Mouse (Mus musculus) hindbrain, embryonic 11.5 days (tissue): Measurements from ENCODE around the gene Syn2. TPM values are rescaled to one million over a fixed set of nuclear protein-coding genes. Genes with fewer than 3 reads are reported as not detected.

Source experiments
- ATAC-seq: fragments of 200-750 bp; cut with Nextera tagmentation; 2 replicates; pipeline ENCODE4 v1.8.0; 2017; ENCODE audit warnings: mild to moderate bottlenecking, moderate TSS enrichment, moderate library complexity; ENCODE audit not compliant: low FRiP score
- DNase-seq: peaks from one replicate; pipeline ENCODE4 v3.0.0-alpha.2; 2015; ENCODE audit warnings: low spot score
- H3K27ac ChIP-seq: fragments of 300-500 bp; sonication (generic); 2 replicates; pipeline ENCODE4 v1.5.1; 2014; ENCODE audit warnings: mild to moderate bottlenecking, low read depth, low read length
- H3K27me3 ChIP-seq: fragments of 300-500 bp; sonication (generic); 2 replicates; pipeline ENCODE4 v1.6.1; 2014; ENCODE audit warnings: mild to moderate bottlenecking, low read length, moderate library complexity, mixed read lengths; ENCODE audit not compliant: control insufficient read depth, insufficient read depth
- H3K36me3 ChIP-seq: fragments of 300-500 bp; sonication (generic); 2 replicates; pipeline ENCODE4 v1.6.1; 2014; ENCODE audit warnings: mild to moderate bottlenecking, low read length, moderate library complexity, mixed read lengths; ENCODE audit not compliant: control insufficient read depth, insufficient read depth
- H3K4me1 ChIP-seq: fragments of 300-500 bp; sonication (generic); replicated peaks from 2 replicates; pipeline ENCODE4 v1.6.1; 2014; ENCODE audit warnings: low read length, mixed read lengths; ENCODE audit not compliant: control insufficient read depth, insufficient read depth
- H3K4me2 ChIP-seq: fragments of 300-500 bp; sonication (generic); replicated peaks from 2 replicates; pipeline ENCODE4 v1.6.1; 2014; ENCODE audit warnings: mild to moderate bottlenecking, low read depth, low read length
- H3K4me3 ChIP-seq: fragments of 300-500 bp; sonication (generic); 2 replicates; pipeline ENCODE4 v1.5.1; 2014; ENCODE audit warnings: low read depth, low read length
- H3K9ac ChIP-seq: fragments of 300-500 bp; sonication (generic); 2 replicates; pipeline ENCODE4 v1.6.1; 2014; ENCODE audit warnings: low read depth, low read length
- H3K9me3 ChIP-seq: fragments of 300-500 bp; sonication (generic); 2 replicates; pipeline ENCODE4 v1.6.1; 2016; ENCODE audit warnings: low read length; ENCODE audit not compliant: control insufficient read depth
- WGBS: fragments of 180-500 bp; shearing (Covaris S2); extraction: QIAGEN DNeasy Blood & Tissue Kit; methylation state at CpG from one replicate; pipeline ENCODE4 v1.1.7; 2014; 5-methylcytosine and 5-hydroxymethylcytosine counted together
- polyA plus RNA-seq: library from polyadenylated mRNA; unstranded; fragments of >200 nt; fragmentation: Nextera tagmentation; extraction: Ambion mirVana; gene quantifications from 2 replicates; pipeline ENCODE4 v1.2.1, GENCODE M21; 2014

Gene Syn2
- polyA plus RNA-seq, 1 experiment from 2014 or later = 6.0 TPM

DNA sequence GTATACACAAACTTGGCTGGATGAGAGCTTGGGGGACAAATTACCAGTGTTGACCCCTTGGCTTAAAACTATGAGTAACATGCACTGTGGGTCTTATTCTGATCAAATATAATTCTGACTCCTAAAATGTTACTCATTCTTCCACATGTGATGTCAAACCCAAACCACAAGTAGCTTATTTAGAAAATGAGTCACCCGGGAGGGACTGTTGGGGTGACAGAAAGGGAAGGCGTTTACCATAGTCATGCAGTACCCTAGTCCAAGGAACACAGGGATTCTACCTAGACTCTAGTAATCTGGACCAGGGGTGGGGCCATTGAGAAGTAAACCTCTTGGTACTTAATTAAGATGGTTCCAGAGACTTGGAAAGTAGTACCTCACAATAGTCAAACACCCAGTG is 149.5 kb downstream of the Syn2 start:
- H3K27ac ChIP-seq = no peak overlapping the region
- no peaks in the 10 kb centered on the region for H3K4me1 ChIP-seq
- DNase-seq = no peak
- H3K4me3 ChIP-seq = no peak overlapping the region
- no peak for ATAC-seq
- no peaks in the 10 kb centered on the region for H3K27me3 ChIP-seq
- no peaks in the 10 kb centered on the region for H3K9me3 ChIP-seq
- H3K9ac ChIP-seq = no peak overlapping the region
- H3K4me2 ChIP-seq = no peak overlapping the region
- no peaks in the 10 kb centered on the region for H3K36me3 ChIP-seq
- 92% methylated on average over 2 of the region's 2 CpGs for WGBS

DNA sequence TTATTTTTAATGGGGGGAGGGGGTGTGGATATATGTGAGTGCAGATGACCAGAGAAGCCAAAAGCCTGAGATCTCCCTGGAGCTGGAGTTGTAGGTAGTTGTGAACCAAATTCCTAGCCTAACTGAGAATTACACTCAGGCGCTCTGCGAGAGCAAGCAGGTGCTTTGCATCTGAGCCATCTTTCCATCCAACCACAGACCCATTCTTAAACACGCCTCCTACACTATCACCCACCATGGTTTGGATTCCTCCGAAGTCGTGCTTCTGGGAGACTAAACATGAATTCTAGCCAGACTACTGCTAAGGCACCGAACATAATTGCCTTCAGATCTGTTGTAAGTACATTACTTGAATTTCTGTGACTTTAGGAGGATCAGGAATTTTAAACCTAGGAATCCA is 151.7 kb downstream of the Syn2 start:
- H3K4me3 ChIP-seq = no peak overlapping the region
- ATAC-seq = no peak
- H3K4me1 ChIP-seq = no peaks in the 10 kb centered on the region
- no peaks in the 10 kb centered on the region for H3K9me3 ChIP-seq
- H3K9ac ChIP-seq = no peak overlapping the region
- no peaks in the 10 kb centered on the region for H3K36me3 ChIP-seq
- no peak overlapping the region for H3K27ac ChIP-seq
- H3K4me2 ChIP-seq = no peak overlapping the region
- 91% methylated on average over 6 of the region's 6 CpGs for WGBS
- no peak for DNase-seq
- H3K27me3 ChIP-seq = no peaks in the 10 kb centered on the region

DNA sequence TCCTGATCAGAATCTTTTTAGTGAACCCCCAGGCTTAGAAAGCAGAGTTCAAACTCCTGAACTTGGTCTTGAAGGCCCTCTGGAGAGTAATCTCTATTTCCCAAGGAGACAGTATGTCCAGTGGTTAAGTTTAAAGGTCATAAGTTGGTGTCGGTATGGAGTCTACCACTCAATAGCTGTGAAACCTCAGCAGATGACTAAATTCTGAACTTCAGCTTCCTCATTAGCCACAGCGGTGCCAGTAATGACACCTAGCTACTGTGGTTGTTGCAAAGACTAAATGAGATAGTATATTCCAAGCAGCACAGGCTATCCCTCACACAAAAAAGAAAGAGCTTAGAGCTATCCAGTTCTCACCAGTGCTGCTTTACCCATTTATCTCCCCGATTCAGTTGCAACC is 153.5 kb downstream of the Syn2 start:
- Histone ChIP-seq H3K9ac (no peak overlapping the region), H3K27ac (no peak overlapping the region)
- WGBS = 82% methylated on average over 3 of the region's 3 CpGs

DNA sequence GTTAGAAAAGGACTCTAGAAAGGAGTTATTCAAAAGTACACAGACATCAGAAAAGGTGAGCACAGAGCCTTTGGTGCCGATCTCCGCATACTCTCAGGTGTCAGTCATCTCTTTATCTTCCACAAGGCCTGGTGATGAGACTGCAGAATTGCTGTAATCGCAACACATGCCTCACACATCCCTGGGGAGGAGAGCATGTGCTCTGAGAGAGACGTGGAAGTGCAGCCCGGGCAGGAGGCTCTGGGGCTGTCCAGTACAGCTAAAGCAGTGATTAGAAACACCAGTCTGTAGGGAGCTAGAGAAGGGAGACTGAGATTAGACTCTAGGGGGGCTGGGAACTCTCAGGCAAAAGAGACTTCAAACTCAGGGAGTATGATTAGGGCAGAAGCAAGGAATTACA is 155.9 kb downstream of the Syn2 start:
- H3K27me3 ChIP-seq = no peaks in the 10 kb centered on the region
- 70% methylated on average over 5 of the region's 5 CpGs for WGBS
- no peak overlapping the region for H3K27ac ChIP-seq
- no peaks in the 10 kb centered on the region for H3K9me3 ChIP-seq
- H3K4me2 ChIP-seq = no peak overlapping the region
- H3K4me1 ChIP-seq = no peaks in the 10 kb centered on the region
- DNase-seq (no peak), ATAC-seq (no peak)
- H3K36me3 ChIP-seq = no peaks in the 10 kb centered on the region
- H3K9ac ChIP-seq = no peak overlapping the region
- no peak overlapping the region for H3K4me3 ChIP-seq

More for the DNA sequence above, 153.5 kb downstream of the Syn2 start:
- no peaks in the 10 kb centered on the region for H3K4me1 ChIP-seq
- ATAC-seq (no peak), DNase-seq (no peak)
- H3K4me3 ChIP-seq = no peak overlapping the region
- H3K36me3 ChIP-seq = no peaks in the 10 kb centered on the region
- no peaks in the 10 kb centered on the region for H3K9me3 ChIP-seq
- H3K27me3 ChIP-seq = no peaks in the 10 kb centered on the region
- H3K4me2 ChIP-seq = no peak overlapping the region

DNA sequence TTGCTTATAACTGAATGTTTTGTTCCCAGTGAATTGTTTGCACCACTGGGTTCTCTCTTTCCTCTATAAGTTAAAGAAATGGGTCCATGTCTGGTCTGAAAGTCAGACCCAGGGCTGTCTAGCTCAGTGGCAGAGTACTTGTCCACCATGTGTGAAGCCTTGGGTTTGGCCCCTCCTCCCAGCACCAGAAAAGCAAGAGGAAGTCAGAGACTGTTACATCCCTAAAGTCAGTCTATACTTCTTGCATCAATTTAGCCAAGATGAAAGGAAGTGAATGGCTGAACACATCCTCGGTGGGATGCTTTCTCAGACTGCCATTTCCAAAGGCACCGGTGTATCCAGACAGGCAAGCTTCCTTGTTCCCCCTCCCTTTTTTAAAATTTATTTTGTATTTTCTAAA is 156.4 kb downstream of the Syn2 start:
- Histone ChIP-seq H3K4me2 (no peak overlapping the region), H3K4me3 (no peak overlapping the region), H3K36me3 (no peaks in the 10 kb centered on the region), H3K9ac (no peak overlapping the region), H3K27me3 (no peaks in the 10 kb centered on the region), H3K9me3 (no peaks in the 10 kb centered on the region), H3K4me1 (no peaks in the 10 kb centered on the region), H3K27ac (no peak overlapping the region)
- ATAC-seq (no peak), DNase-seq (no peak)
- 93% methylated on average over 2 of the region's 2 CpGs for WGBS

DNA sequence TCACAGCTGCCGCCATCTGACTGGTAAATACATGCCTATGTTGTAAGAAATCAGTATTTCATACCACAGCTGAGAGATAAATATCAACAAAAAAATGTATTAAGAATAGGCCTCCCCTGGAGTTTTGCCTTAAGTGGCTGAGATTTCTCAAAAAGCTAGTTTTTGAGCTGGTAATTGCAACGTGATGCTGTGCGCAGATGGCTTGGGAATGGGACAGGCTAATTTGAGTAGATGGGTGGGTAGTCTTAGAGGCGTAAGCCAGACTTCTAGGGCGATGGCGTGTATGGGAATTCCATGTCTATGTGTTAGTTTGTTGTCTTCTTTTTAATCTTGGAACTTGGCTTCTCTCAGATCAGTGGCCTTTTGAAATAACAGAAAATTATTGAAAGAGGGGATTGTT is 157.1 kb downstream of the Syn2 start:
- Histone ChIP-seq H3K4me2 (no peak overlapping the region), H3K9ac (no peak overlapping the region), H3K4me1 (no peaks in the 10 kb centered on the region), H3K27me3 (no peaks in the 10 kb centered on the region), H3K9me3 (no peaks in the 10 kb centered on the region), H3K36me3 (no peaks in the 10 kb centered on the region), H3K27ac (no peak overlapping the region), H3K4me3 (no peak overlapping the region)
- DNase-seq (no peak), ATAC-seq (no peak)
- WGBS = 93% methylated on average over 6 of the region's 6 CpGs

DNA sequence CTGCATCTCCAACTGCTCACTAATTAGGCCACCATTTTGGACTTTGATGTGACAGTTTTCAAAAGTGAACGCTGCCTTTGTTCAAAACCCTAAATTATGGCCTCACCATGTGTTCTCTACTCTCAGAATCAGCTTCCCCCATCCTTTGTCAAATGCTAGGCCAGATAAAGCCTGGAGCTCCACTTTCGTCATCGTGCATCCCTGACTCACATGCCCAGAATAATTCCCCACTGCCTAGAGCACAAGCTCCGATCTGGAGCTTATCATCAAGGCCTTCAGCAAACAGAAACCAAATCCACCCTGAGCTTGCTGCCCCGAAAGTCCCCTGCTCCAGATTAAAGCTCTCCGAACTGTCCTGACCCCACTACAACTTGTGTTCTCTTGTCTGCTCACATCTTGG is 157.9 kb downstream of the Syn2 start:
- Histone ChIP-seq H3K27ac (no peak overlapping the region), H3K27me3 (no peaks in the 10 kb centered on the region), H3K4me3 (no peak overlapping the region), H3K9me3 (no peaks in the 10 kb centered on the region), H3K36me3 (no peaks in the 10 kb centered on the region), H3K9ac (no peak overlapping the region), H3K4me2 (no peak overlapping the region), H3K4me1 (no peaks in the 10 kb centered on the region)
- ATAC-seq (no peak), DNase-seq (no peak)
- 86% methylated on average over 6 of the region's 6 CpGs for WGBS

DNA sequence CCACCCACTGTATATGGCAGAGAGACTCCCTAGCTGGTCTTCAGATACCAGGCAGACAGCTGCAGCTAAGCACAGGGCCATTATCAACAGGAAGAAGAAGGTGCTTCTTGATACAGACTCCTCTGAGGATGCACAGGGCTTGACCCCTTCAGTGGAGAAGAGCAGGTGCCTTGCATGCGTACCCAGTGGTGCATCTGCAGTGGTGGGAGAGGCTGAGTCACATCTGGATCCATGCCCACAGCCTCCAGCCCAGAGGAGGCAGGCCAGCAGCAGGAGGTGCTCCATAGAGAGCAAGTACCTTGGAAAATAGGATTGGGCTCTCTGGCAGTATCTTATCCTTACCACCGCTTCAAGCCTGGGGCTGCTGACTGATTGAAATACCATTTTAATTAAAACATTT is 159.2 kb downstream of the Syn2 start:
- Histone ChIP-seq H3K9me3 (no peaks in the 10 kb centered on the region), H3K4me3 (no peak overlapping the region), H3K27me3 (no peaks in the 10 kb centered on the region), H3K9ac (no peak overlapping the region), H3K4me1 (no peaks in the 10 kb centered on the region), H3K4me2 (no peak overlapping the region), H3K27ac (no peak overlapping the region), H3K36me3 (no peaks in the 10 kb centered on the region)
- 83% methylated on average over 2 of the region's 2 CpGs for WGBS
- DNase-seq = no peak
- ATAC-seq = no peak

DNA sequence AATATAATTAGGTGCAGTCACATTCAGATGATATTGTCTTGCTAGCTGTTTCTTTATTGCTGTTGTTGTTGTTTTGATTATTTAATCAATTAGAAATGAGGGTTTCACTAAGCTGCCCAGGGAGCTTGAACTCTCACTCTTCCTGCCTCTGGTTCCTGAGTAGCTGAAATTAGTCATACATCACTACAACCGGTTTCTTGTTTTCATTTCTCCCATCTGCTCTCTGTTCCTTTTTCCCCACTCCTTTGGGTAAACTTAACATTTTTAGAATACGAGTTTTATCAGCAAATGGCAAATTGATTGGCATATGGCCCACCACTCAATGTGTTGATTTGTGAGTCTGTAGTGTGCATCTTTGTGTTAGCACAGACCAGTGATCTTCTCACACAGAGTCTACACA is 172.4 kb downstream of the Syn2 start:
- WGBS = 85% methylated on average over 2 of the region's 2 CpGs
- no peak overlapping the region for H3K27ac ChIP-seq
- no peak overlapping the region for H3K4me3 ChIP-seq
- no peak for DNase-seq
- no peaks in the 10 kb centered on the region for H3K4me1 ChIP-seq
- H3K36me3 ChIP-seq = no peaks in the 10 kb centered on the region
- no peak overlapping the region for H3K4me2 ChIP-seq
- no peaks in the 10 kb centered on the region for H3K9me3 ChIP-seq
- ATAC-seq = no peak
- no peak overlapping the region for H3K9ac ChIP-seq
- no peaks in the 10 kb centered on the region for H3K27me3 ChIP-seq
